Mouse (Mus musculus): Measurements from ENCODE around the gene Gm6482.
"Not testable (repeated sequence)": the region's sequence is repeated elsewhere in the genome, so short reads cannot be mapped to it uniquely, and the experiment has no call there.

DNA sequence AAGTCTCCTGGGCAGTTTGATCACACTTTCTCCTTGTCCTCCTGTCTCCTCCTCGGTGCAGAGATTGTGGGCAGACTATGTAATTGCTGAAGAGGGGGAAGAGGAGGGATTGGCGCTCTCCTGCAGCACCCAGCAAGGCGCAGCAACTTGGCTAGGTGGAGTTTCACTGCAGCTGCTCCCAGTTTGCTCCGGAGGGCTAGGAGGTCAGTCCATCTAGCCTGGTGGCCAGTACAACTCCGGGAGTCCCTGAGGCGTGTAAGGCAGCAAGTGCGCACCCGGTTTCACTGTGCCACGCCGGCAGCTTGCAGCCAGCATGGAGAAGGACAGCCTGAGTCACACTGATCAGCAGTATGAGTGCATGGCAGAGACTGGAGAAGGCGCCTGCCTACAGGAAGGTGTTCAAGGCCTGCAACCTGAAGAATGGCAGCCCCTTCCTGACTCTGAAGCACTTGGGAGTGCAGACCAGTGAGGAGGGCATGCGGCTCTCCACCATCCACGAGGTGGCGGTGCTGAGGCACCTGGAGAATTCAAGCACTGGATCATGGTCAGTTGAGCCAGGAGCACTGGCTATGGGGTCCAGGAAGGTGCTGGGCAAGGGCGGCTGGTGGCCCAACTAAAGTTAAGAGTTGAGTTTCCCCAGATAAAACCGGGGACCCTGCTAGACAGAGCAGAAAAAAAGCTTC, 17.5 kb upstream of the Gm6482 start:
- TF ChIP-seq POLR2A (IDR thresholded peaks at IDR 0.05; ENCODE audit: insufficient read length, low read depth); MYOG (IDR thresholded peaks at IDR 0.05; ENCODE audit: control insufficient read depth in 1 of 3, insufficient read depth in 1 of 3, insufficient read length in 2 of 3, low read depth in 2 of 3): not testable (repeated sequence)
